Mouse (Mus musculus) effector memory CD4-positive, alpha-beta T cell, adult 5 months (primary cell): Measurements from ENCODE around the gene Olfr1462. TPM values are rescaled to one million over a fixed set of nuclear protein-coding genes. Genes with fewer than 3 reads are reported as not detected.

Source experiments
- polyA plus RNA-seq: library from polyadenylated mRNA; unstranded; fragments of 100-300 nt; shearing (Covaris generic); gene quantifications from one replicate; pipeline ENCODE4 v1.2.1, GENCODE M21; 2017

The Olfr1462 gene
- not detected for polyA plus RNA-seq

GRCm38 (mm10) chr19:13185434-13185833, at the start of gene Olfr1462:
Gene Olfr1462 (plus strand): TSS chr19:13185734.

DNA sequence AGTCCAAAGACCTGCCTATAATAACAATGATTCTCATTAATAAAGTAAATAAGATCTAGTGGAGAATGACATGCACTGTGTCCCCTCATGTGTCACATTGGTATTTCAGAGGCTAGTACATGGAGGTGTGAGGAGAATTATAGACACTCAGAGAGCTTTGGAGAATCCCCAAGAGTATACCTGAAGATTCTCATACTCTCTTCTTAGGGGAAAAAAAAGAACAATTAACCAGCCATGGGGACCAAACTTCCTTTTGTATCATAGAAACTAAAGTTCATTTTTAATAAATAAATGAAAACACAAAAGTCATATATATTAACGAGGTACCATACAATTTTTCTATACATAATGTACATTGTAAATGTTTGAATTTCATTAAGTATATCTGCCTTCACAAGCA, 36.1 kb upstream of the Olfr1462 start, which contains the start of gene Olfr1459:
Olfr1459 (minus strand) TSS at position 101 of the 400 bp plus-strand sequence.

DNA sequence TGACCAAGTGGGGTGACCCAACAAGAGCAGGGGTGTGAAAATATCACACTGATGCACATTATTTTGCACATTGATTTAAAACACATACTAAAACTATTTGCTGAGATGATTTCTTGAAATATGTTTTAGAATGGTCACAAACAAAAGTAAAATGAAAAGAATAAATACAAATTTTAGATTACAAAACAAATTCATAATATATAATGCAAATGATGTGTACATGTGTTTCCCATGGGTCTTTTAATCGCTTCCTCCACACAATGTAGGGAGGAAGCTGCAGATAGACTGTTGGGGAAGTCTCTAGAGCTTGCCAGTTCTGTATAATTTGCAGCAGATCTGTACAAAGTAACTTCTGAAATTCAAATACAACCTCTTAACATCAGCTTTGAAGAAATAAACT, 22.8 kb upstream of the Olfr1462 start, which contains the start of gene Olfr1461:
Olfr1461 (plus strand) TSS at position 301 of the 400 bp plus-strand sequence.

GRCm38 (mm10) chr19:13231028-13231427, 45.5 kb downstream of the Olfr1462 start, which contains the start of gene Olfr1463:
Gene Olfr1463 (plus strand): TSS chr19:13231328.

Other genes starting within 250 kb of the Olfr1462 start
- not detected for gene Olfr1450, start 235.5 kb upstream of the Olfr1462 start, polyA plus RNA-seq
- gene Olfr1451, start 190.7 kb upstream of the Olfr1462 start, polyA plus RNA-seq, result not detected
- not detected for gene Olfr1453, start 157.4 kb upstream of the Olfr1462 start, polyA plus RNA-seq
- not detected for gene Olfr1454, start 125.1 kb upstream of the Olfr1462 start, polyA plus RNA-seq
- gene Olfr1457, start 87.8 kb upstream of the Olfr1462 start, polyA plus RNA-seq, result 0.15 TPM
- not detected for gene Olfr1458, start 79.0 kb upstream of the Olfr1462 start, polyA plus RNA-seq
- gene Olfr1459, start 36.2 kb upstream of the Olfr1462 start, polyA plus RNA-seq, result not detected
- not detected for gene Olfr1461, start 22.7 kb upstream of the Olfr1462 start, polyA plus RNA-seq
- gene Olfr1463, start 45.6 kb downstream of the Olfr1462 start, polyA plus RNA-seq, result not detected
- gene Olfr1465, start 129.8 kb downstream of the Olfr1462 start, polyA plus RNA-seq, result not detected
- gene Olfr1466, start 153.1 kb downstream of the Olfr1462 start, polyA plus RNA-seq, result not detected
- gene Olfr1467, start 176.5 kb downstream of the Olfr1462 start, polyA plus RNA-seq, result 0.14 TPM
- gene Olfr1469, start 222.1 kb downstream of the Olfr1462 start, polyA plus RNA-seq, result 0.26 TPM